Mouse (Mus musculus) layer of hippocampus, postnatal 25 days (tissue): ENCODE measurements at regions not wholly inside any gene's neighbourhood (a gene's known extent, or its start where the extent isn't known, plus 50 kb on each side); places are given as distances from the start of the nearest gene placed in this dataset.
"Not testable (repeated sequence)": the region's sequence is repeated elsewhere in the genome, so short reads cannot be mapped to it uniquely, and the experiment has no call there.

Source experiments
- DNase-seq, 2 experiments: peaks; one replicate each; pipeline ENCODE4 v3.0.0; 2022; ENCODE audit warnings: mixed read lengths in 2 of 2, low spot score in 1 of 2; ENCODE audit errors: extremely low spot score in 1 of 2

DNA sequence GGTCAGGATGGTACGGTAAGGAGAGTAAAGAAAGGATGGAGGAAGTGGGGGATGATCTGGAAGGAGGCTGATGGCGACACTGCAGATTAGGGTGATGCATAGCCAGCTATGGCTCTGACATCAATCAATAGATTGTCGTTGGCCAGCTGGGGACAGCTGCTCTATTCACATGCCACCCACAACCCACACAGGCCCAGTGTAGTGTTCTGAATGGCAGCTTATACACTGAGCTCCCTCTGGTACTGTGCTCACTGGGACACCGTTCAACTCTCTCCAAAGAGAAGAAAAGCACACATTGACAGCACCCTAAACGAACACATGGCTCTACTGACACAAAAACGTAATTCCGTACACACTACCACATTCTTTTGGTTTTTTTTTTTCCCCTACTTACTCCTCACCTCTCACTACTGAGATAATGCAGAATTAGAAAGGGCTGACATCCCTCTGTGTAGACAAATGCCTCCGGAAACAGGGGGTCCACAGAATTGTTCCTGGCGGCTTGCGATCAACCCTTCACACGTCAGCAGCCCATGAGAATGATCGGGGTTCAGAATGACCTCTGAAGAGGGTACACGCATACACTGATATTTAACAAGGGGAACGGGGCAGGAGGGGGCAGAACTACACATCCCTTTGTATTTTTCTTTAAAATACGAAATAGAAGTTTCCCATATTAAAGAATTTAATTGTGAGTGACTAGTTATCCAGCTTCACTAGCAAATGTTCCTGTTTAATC, 178.5 kb upstream of the Ipo5 start:
- no peak for DNase-seq

DNA sequence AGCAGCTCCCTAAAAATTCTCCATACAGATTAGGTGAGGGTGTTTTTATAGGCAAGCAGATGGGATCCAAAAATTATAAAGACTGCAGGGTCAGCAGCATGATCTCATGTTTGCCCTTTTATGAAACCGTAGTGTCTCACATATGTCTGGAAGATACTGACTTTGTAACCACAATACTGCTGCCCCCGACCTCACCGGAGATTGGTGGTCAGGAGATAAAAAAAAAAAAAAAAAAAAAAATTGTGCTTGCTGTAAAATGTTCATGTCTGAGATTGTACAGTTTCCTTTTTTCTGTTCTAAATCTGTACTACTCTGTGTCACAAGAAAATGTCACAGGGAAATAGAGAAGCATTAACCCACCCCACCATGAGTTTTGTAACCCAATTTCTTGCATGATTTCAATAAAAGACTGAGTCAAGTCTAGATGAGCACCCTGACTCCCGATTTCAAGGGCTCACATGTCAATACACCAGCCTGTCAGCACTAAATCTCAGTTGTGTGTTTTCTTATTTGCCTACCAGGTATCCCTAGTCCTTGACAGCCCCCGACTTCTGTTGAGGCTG, 169.5 kb upstream of the Ipo5 start:
- DNase-seq: no peak

DNA sequence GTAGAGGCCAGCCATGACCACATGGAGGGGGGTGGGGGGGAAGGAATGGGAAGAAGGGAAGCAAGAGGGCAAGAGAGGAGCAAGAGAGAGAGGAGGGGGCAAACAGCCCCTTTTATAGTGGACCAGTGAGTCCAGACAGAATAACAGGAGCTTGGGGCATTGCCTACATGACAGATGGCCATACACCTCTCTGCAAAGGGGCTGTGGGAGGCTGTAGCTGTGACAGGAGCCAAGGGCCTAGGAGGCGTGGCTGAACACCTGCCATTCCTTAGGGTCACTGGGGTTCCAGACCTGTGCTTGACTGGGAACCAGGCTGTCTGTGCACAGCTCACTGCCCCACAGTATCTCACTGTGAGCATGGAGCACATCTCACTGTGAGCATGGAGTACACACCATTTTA, 157.0 kb upstream of the Ipo5 start:
- DNase-seq: no peak

DNA sequence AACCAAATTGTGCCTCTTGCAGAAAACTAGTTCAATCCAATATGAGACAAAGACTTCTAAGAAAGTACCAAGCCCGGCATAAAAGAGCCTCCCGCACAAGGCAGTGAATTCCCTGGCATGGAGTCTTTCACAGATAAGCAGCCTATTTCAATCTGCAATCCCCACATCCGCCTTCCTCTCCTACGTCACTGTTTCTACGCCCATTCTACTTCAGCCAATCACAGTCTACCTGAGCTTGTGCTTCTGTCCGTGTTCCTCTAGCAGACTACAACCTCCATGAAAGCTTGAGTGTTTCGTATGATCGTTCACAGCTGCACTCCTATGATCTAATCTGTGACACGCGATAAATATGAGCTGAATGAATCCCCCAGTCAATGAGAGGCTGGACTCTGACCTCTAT, 155.6 kb upstream of the Ipo5 start:
- no peak for DNase-seq

DNA sequence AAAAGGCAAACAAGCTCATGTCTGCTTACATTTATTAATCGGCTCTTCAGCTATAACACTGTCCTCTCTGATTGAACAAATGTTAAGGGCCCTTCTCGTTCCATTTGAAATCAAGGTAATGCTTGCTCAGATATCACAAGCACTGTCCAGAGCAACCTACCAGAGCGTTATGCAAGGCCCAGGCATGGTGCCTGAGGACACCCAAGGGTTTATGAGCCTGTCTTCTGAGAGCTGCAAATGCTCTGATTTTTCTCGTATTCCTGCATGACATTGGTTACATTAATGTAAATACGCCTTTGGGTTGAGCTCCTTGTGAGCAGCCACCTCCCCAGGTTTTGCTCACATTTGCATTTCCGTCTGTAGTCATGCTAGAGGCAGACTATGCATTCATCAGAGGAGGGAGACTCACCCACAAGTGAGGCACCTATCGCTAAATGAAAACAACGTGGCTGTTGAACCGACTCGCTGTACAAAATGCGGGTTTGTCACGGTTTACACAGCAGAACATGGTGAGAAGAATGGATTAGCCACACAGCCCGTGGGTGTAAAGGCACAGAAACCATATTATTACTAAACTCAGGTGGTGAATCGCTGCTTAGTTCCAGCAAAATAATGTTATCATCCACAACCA, 152.7 kb upstream of the Ipo5 start:
- DNase-seq: no peak

DNA sequence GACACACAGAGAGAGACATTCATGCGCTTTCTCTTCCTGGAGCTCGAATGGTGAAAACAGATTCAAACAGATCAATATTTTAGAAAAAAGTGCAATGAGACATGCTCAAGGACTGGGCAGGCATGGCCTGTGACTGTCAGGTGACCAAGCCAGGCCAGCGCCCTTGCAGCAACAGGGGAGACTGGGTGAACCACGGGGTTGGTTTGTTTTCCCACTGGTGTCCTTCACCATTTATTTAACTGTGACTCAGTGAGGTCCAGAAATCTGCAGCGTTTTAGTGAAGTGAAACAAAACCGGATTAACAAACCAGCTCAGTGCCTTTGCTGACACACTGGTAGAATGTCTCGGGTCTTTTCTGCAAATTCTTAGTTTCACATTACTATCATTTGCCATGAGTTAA, 148.9 kb upstream of the Ipo5 start:
- DNase-seq: no peak

DNA sequence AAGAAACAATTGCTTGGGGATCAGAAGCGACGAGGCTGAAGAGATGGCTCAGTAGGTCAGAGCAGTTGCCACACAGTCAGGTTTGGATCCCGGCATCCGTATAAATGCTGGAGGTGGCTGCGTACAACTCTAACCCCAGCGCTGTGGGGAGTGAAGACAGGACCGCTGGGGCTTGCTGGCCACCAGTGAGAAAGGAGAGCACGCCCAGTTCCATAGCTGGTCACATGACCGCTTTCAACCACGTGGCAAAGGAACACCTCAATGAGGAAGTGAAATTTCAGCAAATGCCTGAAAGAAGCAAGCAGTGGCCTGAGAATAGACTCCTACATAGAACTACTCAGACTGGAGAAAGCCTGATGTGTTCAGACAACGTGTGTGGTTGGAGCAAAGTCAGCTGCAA, 148.3 kb upstream of the Ipo5 start:
- no peak for DNase-seq

DNA sequence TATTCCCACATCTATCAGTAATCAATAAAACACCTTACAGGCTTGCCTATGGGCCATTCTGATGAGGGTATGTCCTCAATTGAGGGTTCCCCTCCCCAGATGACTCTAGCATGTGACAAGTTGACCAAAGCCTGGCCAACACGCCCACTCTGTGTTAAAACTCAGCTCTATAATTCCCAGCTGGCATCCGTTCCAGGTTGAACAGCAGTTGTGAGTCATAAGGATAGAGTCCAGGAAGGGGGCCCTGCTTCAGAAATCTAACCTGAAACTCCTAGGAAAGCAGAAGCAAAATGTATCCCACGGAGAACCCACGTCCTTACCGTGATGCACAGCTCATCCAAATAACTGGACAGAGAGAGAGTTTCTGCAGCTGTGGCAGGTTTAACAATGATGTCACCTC, 147.2 kb upstream of the Ipo5 start:
- DNase-seq: no peak

DNA sequence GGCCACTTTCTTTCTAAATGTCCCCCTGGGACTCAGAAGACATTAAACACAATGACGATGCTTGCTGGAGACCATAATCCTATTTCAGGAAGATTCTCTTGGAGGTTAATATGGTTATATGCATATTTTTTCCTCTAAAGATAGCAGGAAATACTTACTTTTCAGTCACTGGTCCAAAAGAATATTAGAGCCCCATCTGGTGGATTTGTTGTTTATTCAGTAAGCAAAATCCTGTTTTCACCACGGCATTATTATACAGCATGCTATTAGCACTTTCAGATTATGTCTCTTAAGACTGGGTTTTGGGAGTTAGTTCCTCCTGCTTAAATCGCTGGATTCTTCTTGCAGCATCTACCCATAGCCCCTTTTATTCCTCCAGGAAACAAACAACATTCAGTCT, 146.6 kb upstream of the Ipo5 start:
- no peak for DNase-seq

DNA sequence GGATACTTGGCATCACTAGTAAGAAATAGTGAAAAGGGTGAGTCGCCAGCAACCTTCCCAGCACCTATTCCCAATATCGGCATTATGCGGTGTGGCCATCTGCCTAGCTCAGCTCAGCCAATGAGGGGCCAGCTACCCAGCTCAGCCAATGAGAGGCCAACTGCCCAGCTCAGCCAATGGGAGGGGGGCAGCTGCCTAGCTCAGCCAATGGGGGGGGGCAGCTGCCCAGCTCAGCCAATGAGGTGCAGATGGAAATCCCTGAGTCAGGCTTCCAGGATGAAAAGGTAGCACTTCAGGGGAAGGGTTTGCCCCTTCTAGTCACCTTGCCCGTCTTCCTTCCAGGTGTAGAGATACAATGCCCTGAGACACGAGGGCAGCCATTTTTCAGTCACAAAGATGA, 144.6 kb upstream of the Ipo5 start:
- DNase-seq: no peak

DNA sequence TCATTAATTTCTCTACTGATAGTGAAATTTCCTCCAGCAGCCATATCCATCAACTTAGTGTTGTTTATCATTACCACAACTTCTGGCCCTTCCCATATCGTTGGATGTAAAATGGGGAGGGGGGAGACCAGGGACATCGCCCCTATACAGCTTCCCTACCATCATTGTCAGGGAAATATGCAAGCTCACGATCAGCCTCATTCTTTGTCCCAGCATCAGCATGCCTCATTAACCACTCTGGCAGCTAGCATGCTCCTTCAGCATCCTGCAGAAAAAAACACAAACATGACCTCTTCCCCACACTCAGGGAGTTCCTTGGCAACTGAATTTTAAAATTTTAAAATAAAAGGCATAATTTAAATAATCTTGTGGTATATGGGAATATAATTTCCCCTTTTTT, 140.4 kb upstream of the Ipo5 start:
- no peak for DNase-seq

DNA sequence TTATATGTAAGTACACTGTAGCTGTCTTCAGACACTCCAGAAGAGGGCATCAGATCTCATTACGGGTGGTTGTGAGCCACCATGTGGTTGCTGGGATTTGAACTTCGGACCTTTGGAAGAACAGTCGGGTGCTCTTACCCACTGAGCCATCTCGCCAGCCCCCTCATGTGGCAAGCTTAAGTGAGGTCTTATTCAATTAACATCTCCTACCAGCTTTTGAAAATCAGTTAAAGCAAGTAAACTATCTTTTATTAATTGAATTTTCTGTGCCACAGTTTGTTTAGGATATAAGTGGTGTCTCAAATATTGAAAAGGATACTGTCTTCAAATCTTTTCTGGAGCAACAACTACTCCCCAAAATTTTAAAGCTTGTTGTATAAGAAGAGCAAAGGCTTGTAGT, 138.0 kb upstream of the Ipo5 start:
- DNase-seq: not testable (repeated sequence)

DNA sequence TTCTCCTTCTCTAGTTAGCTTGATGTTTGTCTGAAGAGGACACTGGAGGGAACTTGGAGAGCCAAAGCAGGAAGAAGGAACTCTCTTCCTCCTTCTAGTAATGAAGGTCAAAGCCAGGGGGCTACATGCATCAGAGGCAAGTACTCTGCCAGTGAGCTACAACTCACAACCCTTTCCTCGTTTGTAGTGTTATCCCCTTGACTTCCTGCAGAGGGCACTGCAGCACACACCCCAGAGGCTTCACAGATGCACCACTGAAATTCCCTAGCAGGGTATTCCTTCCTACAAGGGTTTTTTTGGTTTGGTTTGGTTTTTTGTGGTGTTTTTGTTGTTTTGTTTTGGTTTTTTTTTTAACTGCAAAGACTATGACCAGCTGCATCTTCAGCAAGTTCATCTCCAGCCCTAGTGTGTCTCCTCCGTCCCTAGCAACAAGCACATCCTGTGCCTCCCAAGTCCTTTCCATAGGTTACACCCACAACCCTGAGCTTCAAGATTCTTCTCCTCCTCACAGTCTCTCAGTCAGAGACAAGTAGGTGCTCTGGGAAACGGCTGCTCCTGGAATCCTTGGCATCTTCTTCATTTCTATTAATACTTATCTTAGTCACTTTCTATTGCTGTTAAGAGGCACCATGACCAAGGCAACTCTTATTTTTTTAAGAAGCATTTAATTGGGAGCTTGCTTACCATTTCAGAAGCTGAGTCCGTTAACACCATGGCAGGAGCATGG, 119.0 kb upstream of the Ipo5 start:
- no peak for DNase-seq

DNA sequence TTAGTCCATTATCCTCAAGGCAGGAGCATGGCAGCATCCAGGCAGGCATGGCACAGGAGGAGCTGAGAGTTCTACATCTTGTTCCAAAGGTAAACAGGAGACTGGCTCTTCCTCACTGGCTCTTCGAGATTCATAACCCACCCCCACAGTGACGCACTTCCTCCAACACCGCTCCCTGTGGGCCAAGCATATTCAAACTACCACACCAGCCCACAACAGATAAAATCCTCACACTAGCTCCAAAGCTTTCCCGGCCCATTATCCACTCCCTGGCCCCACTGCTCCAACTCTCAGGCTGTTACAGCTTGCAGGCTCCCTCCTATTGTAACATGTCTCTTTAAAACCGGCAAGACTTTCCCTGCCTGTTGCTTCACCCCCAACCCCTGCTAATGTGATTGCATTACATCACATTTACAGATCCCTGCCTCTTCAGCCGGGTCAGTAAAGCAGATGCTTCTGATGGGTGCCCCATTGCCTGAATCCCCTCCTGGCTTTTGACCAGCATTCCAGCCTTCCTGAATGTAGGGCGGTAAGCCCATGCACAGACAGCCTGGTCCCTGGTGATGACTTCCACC, 113.0 kb upstream of the Ipo5 start:
- DNase-seq: no peak

DNA sequence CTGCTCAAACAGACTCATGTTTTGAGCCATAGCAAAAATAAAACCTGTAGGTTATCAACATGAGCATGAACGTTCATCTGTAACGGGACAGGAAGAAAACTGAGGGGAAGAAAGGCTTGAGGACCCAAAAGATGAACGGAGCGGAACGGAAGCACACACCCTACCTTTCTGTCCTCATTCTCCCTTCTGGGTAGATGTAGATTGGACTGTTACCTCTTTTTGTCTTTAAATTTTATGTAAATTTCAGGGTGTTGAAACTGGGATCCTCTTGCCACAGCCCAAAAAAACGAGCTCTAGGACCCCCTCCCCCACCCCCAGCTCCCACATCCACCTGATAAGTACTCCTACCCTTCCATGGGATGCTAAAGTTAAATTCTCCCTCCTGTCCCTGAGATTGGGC, 107.8 kb upstream of the Ipo5 start:
- no peak for DNase-seq

DNA sequence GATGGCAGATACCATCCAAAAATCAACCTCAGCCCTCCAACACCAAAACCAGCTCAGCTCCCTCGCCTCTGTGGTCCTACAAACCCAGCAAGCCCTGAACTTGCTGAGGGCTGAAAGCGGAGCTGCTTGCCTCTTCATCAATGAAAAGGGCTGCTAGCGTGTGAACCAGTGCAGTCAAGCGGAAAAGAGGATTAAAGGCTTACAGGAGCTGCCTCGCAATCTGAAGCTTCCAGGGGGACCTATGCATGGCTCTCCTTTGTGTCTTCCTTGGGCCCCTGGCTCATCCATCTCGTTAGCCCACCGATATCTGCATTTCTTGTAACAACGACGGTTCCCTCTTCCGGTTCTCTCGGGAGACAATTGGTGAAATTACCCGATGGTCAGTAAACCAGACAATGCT, 107.3 kb upstream of the Ipo5 start:
- no peak for DNase-seq

DNA sequence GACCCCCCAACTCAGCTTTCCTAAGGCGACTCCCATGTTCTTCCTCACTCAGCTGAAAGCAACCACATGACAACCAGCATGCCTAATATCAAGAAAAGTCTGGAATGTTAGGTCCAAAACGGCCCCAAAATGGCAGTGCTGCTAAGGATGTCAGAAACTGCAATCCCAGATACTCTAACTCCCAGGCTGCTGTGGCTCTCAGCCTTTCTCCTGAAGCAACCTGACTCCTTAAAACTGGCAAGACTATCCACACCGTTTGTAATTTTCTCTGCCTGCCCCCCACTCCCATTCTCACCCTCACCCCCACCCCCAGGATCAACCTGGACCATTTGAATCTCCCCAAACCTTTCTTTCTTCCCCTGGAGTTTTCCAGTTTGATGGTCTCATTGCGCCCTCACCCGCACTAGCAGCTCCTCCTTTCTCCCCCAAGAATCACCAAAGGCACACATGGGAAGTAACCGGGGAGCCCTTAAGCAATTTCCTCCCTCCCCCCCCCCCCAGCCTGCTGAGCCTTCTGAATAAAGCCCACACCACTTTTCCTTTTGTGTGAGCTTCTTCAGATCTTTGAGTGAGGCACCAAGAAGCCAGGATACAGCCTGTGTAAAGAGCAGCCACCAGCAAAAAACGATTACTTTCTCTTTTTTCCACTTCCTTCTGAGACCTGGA, 106.7 kb upstream of the Ipo5 start:
- no peak for DNase-seq

DNA sequence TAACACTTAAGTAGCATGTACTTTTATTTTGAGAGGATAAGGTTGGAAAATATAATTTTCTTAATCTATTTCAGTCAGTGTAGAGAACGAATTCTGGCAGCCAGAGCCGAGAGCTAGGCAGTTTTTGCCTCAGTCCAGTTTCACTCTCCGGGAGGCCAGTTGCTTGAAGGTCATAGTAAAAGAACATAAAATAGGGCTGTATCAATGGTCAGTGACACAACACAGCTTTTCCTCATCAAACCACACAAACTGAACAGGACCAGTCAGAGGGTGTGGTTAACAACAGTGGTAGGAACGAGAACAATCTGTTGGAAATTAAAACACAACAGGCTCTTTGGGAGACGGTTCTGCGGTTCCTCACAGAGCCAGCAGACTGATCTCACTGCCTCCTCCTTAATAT, 105.9 kb upstream of the Ipo5 start:
- DNase-seq: no peak

DNA sequence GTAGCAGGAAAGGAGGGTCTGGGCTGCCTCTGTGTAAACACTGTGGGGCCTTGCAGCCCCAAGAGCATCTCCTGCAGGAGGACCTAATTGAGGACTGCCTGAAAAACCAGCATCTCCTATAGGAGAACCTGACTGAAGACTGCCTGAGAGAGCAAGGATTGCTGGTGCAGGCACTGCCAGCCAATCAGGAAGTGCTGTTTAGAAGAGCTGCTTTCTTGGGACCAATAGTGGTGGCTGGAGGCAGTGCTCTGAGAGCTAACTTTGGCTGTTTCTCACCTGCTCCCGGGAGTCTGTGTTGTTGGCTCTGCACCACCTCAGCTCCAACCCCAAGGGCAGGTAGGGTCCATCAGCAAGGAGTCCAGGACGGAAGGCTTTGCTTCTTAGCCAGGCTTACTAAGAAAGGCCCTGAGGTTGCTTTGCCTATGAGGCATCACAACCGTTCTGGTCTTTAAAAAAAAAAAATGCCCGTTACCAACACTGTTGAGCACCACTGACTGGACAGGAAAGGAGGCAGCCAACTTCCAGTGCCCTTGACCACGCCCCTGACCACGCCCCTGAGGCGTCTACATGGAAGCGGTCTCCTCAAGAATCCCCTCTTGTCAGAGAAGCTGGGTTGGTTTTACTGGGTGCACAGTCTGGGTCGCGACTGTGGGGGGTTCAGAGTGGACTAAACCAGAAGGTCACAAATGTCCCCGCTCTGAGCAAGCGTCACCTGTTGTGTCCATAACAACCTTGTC, 105.0 kb upstream of the Ipo5 start:
- not testable (repeated sequence) for DNase-seq

DNA sequence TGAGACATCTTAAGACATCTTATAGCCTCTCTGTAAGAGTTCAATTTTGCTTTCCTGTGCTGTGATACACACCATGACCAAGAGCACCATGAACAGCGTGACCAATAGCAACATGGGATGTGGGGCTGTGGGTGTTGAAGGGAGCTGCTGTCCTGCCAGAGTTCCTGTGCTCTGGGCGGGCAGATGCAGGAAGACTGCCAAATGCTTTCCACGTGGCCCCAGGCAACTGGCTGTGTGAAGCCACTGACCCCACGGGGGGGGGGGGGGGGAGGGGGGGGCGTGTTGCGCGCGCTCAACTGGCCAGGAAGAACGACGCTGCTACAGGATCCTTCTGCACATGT, 104.5 kb upstream of the Ipo5 start:
- DNase-seq: no peak
